In genomic region chr17:47943103-47943870, GRCm38 (mm10) we compare ENCODE assay signal across 1 mouse cellular context.
A peak's percentile ranks its signal among the peaks of the same experiment; 100 is the strongest.
TF ChIP-seq lines count a peak whose summit lies in the region.

No protein-coding gene starts in this region.

TF ChIP-seq in CH12.LX, 34 proteins besides CTCF, POLR2A, EP300 and RAD21 (continued from another document):
- TF ChIP-seq KAT2A (IDR thresholded peaks at IDR 0.05; ENCODE audit: insufficient replicate concordance, low read length): no peak
- TF ChIP-seq GABPA (IDR thresholded peaks at IDR 0.05; ENCODE audit: insufficient replicate concordance, low read depth, low read length): no peak
- no peak for TF ChIP-seq ELF1 (IDR thresholded peaks at IDR 0.05; ENCODE audit: low read depth, low read length)
- peak; percentile 55 for TF ChIP-seq JUN (IDR thresholded peaks at IDR 0.05; ENCODE audit: insufficient read depth, low read depth, low read length)
- TF ChIP-seq ZC3H11A (IDR thresholded peaks at IDR 0.05; ENCODE audit: low read depth, low read length): no peak
- no peak for TF ChIP-seq MYC (IDR thresholded peaks at IDR 0.05; ENCODE audit: low read depth, low read length)
- no peak for TF ChIP-seq UBTF (IDR thresholded peaks at IDR 0.05; ENCODE audit: low read depth, low read length)
- TF ChIP-seq POLR2AphosphoS2 (IDR thresholded peaks at IDR 0.05; ENCODE audit: low read depth, low read length): no peak
